ENCODE assay signal across 11 mouse cellular contexts in the genomic region with DNA sequence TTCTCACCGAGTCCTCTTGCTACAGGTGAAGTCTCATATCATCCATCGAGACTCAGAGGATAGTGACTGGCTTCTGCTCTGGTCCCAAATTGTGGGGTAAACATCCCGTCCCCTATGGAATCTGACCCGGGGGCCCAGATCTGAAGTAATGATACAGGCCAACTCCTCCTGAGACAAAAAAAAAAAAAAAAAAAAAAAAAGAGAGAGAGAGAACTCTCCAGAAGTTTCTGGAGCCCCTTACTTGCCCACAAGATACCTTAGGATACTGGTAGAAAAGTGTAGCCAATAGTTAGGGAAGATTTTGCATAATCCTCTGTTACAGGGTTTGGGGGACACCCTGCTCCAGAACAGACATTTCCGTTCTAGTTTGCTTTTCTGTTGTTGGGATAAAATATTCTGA. TPM values are rescaled to one million over a fixed set of nuclear protein-coding genes. Genes with fewer than 3 reads are reported as not detected.
A peak's percentile ranks its signal among the peaks of the same experiment; 100 is the strongest.
DNase-seq lines count a peak whose midpoint lies in the region; ATAC-seq and TF ChIP-seq lines count a peak whose summit lies in the region.
"Had no signal": no experiment of that assay in that cellular context is flagged by ENCODE, and none has a peak within 500 bp of the region (broad histone marks: within the 10 kb centered on the region; RNA-seq: fewer than 3 reads in every experiment).

No protein-coding gene starts in this region.

- no peak overlapping the region for H3K27ac ChIP-seq in hindbrain, embryonic 10.5 days
- no peak overlapping the region for H3K27ac ChIP-seq in hindbrain, embryonic 11.5 days (ENCODE audit: low read depth, low read length)
- H3K27ac ChIP-seq in embryonic facial prominence, embryonic 10.5 days (replicated peaks) = no peak overlapping the region
- H3K27ac ChIP-seq in hindbrain, postnatal 0 days = no peak overlapping the region
- no peak overlapping the region for H3K27ac ChIP-seq in midbrain, embryonic 13.5 days

- H3K9me3 ChIP-seq in hindbrain, embryonic 10.5 days = no peaks in the 10 kb centered on the region
- no peaks in the 10 kb centered on the region for H3K9me3 ChIP-seq in hindbrain, embryonic 11.5 days (ENCODE audit: control insufficient read depth, low read length)
- no peaks in the 10 kb centered on the region for H3K9me3 ChIP-seq in embryonic facial prominence, embryonic 10.5 days
- H3K9me3 ChIP-seq in hindbrain, postnatal 0 days (ENCODE audit: low read length) = no peaks in the 10 kb centered on the region
- H3K9me3 ChIP-seq in midbrain, embryonic 13.5 days = no peaks in the 10 kb centered on the region

- peaks cover 34% of the 10 kb centered on the region for H3K4me1 ChIP-seq in hindbrain, embryonic 10.5 days (replicated peaks)
- H3K4me1 ChIP-seq in hindbrain, embryonic 11.5 days (replicated peaks; ENCODE audit: control insufficient read depth, insufficient read depth, low read length) = no peaks in the 10 kb centered on the region
- H3K4me1 ChIP-seq in embryonic facial prominence, embryonic 10.5 days = peaks cover 34% of the 10 kb centered on the region
- H3K4me1 ChIP-seq in hindbrain, postnatal 0 days (ENCODE audit: insufficient read depth, low read length) = no peaks in the 10 kb centered on the region
- peaks cover 23% of the 10 kb centered on the region for H3K4me1 ChIP-seq in midbrain, embryonic 13.5 days (replicated peaks)

- no peaks in the 10 kb centered on the region for H3K36me3 ChIP-seq in hindbrain, embryonic 10.5 days
- H3K36me3 ChIP-seq in hindbrain, embryonic 11.5 days (ENCODE audit: control insufficient read depth, insufficient read depth, low read length) = no peaks in the 10 kb centered on the region
- no peaks in the 10 kb centered on the region for H3K36me3 ChIP-seq in embryonic facial prominence, embryonic 10.5 days (replicated peaks)
- H3K36me3 ChIP-seq in hindbrain, postnatal 0 days (ENCODE audit: insufficient read depth, low read length) = no peaks in the 10 kb centered on the region
- H3K36me3 ChIP-seq in midbrain, embryonic 13.5 days = no peaks in the 10 kb centered on the region

- 18% methylated on average over 5 of the region's 5 CpGs for WGBS in hindbrain, embryonic 10.5 days
- 24% methylated on average over 5 of the region's 5 CpGs for WGBS in hindbrain, embryonic 11.5 days
- 17% methylated on average over 5 of the region's 5 CpGs for WGBS in embryonic facial prominence, embryonic 10.5 days
- 22% methylated on average over 5 of the region's 5 CpGs for WGBS in hindbrain, postnatal 0 days
- WGBS in midbrain, embryonic 13.5 days = 26% methylated on average over 5 of the region's 5 CpGs

- intact Hi-C loops in gastrocnemius, postnatal 36 days (cut with DNase I) = loop anchor here (5.0 kb wide), 1 partner anchor 195 kb away; no protein-coding TSS in a partner anchor

- TF ChIP-seq CTCF in hindbrain, postnatal 0 days (IDR thresholded peaks at IDR 0.05; ENCODE audit: low read depth) = no peak

- ATAC-seq in hindbrain, embryonic 11.5 days (ENCODE audit: low FRiP score) = no peak
- no peak for ATAC-seq in hindbrain, postnatal 0 days
- ATAC-seq in midbrain, embryonic 13.5 days = no peak

- DNase-seq in hindbrain, embryonic 10.5 days (ENCODE audit: low spot score) = no peak
- DNase-seq in hindbrain, embryonic 11.5 days (ENCODE audit: low spot score) = no peak
- DNase-seq in embryonic facial prominence, embryonic 10.5 days (ENCODE audit: low spot score) = no peak
- no peak for DNase-seq in hindbrain, postnatal 0 days (ENCODE audit: low spot score)
- no peak for DNase-seq in adrenal gland, postnatal 14 days
- no peak for DNase-seq in gastrocnemius, postnatal 36 days
- DNase-seq in MN1 (ENCODE audit: low spot score) = no peak

- H3K27me3 ChIP-seq in hindbrain, embryonic 10.5 days (ENCODE audit: insufficient read depth, poor library complexity, severe bottlenecking) = peaks cover 52% of the 10 kb centered on the region
- H3K27me3 ChIP-seq in hindbrain, embryonic 11.5 days (ENCODE audit: control insufficient read depth, insufficient read depth, low read length) = peaks cover 7% of the 10 kb centered on the region; the same call in 1 of the 2 replicates
- peaks cover 46% of the 10 kb centered on the region for H3K27me3 ChIP-seq in embryonic facial prominence, embryonic 10.5 days (replicated peaks; ENCODE audit: low read depth, poor library complexity, severe bottlenecking)
- no peaks in the 10 kb centered on the region for H3K27me3 ChIP-seq in hindbrain, postnatal 0 days (ENCODE audit: insufficient read depth, low read length)
- H3K27me3 ChIP-seq in midbrain, embryonic 13.5 days = peaks cover 43% of the 10 kb centered on the region

- no peak overlapping the region for H3K9ac ChIP-seq in hindbrain, embryonic 11.5 days (ENCODE audit: low read depth, low read length)
- H3K9ac ChIP-seq in hindbrain, postnatal 0 days (replicated peaks; ENCODE audit: low read length) = no peak overlapping the region
- no peak overlapping the region for H3K9ac ChIP-seq in midbrain, embryonic 13.5 days (replicated peaks)

- H3K4me2 ChIP-seq in hindbrain, embryonic 11.5 days (replicated peaks; ENCODE audit: low read depth, low read length) = no peak overlapping the region
- peak overlapping the region; percentile 65 for H3K4me2 ChIP-seq in hindbrain, postnatal 0 days (ENCODE audit: low read depth, low read length)
- peak overlapping the region; percentile 68 for H3K4me2 ChIP-seq in midbrain, embryonic 13.5 days (replicated peaks)

- H3K4me3 ChIP-seq in hindbrain, embryonic 10.5 days = peak overlapping the region; percentile 56
- no peak overlapping the region for H3K4me3 ChIP-seq in hindbrain, embryonic 11.5 days (ENCODE audit: low read depth, low read length)
- peak overlapping the region; percentile 58 for H3K4me3 ChIP-seq in embryonic facial prominence, embryonic 10.5 days
- H3K4me3 ChIP-seq in hindbrain, postnatal 0 days (ENCODE audit: low read length) = peak overlapping the region; percentile 36; the same call in 1 of the 2 replicates
- H3K4me3 ChIP-seq in midbrain, embryonic 13.5 days (replicated peaks) = no peak overlapping the region

RNA-seq across cellular contexts. Expression of a gene that starts 8.1 kb away (rescaled TPM):
- not detected in 2 replicates for polyA plus RNA-seq in hindbrain, embryonic 10.5 days (2016; fragmentation: Nextera tagmentation; extraction: Ambion mirVana)
- polyA plus RNA-seq in hindbrain, embryonic 11.5 days (2014; fragmentation: Nextera tagmentation; extraction: Ambion mirVana) = not detected in 2 replicates
- not detected in 2 replicates for polyA plus RNA-seq in embryonic facial prominence, embryonic 10.5 days (2016; fragmentation: Nextera tagmentation; extraction: Ambion mirVana)
- not detected in 2 replicates for total RNA-seq in hindbrain, postnatal 0 days (2014; rRNA removed)
- not detected in 2 replicates for polyA plus RNA-seq in hindbrain, postnatal 0 days (2015; fragmentation: Nextera tagmentation; extraction: Ambion mirVana)
- not detected in 2 replicates for polyA plus RNA-seq in midbrain, embryonic 13.5 days (2015; fragmentation: Nextera tagmentation; extraction: Ambion mirVana)
- not detected in 2 replicates for total RNA-seq in adrenal gland, postnatal 14 days (2021)
- not detected for total RNA-seq in gastrocnemius, postnatal 36 days (2021)
- polyA plus RNA-seq: large intestine, adult 2 months; myocyte; spleen, adult 2 months had no signal

RNA-seq across cellular contexts. Expression of a gene that starts 24.6 kb away (rescaled TPM):
- polyA plus RNA-seq in hindbrain, embryonic 10.5 days (2016; fragmentation: Nextera tagmentation; extraction: Ambion mirVana) = 6.4 and 7.4 TPM in 2 replicates
- 5.0 and 6.2 TPM in 2 replicates for polyA plus RNA-seq in hindbrain, embryonic 11.5 days (2014; fragmentation: Nextera tagmentation; extraction: Ambion mirVana)
- 7.2 and 7.3 TPM in 2 replicates for polyA plus RNA-seq in embryonic facial prominence, embryonic 10.5 days (2016; fragmentation: Nextera tagmentation; extraction: Ambion mirVana)
- 21.6 and 22.0 TPM in 2 replicates for total RNA-seq in hindbrain, postnatal 0 days (2014; rRNA removed)
- 15.9 and 16.1 TPM in 2 replicates for polyA plus RNA-seq in hindbrain, postnatal 0 days (2015; fragmentation: Nextera tagmentation; extraction: Ambion mirVana)
- 7.3 and 7.5 TPM in 2 replicates for polyA plus RNA-seq in midbrain, embryonic 13.5 days (2015; fragmentation: Nextera tagmentation; extraction: Ambion mirVana)
- total RNA-seq in adrenal gland, postnatal 14 days (2021) = 6.4 and 7.8 TPM in 2 replicates
- total RNA-seq in gastrocnemius, postnatal 36 days (2021) = 100 to 1,000 TPM; 178 to 198 TPM

RNA-seq across cellular contexts. Expression of a gene that starts 54.0 kb away (rescaled TPM):
- polyA plus RNA-seq in hindbrain, embryonic 10.5 days (2016; fragmentation: Nextera tagmentation; extraction: Ambion mirVana) = 0.50 and 0.76 TPM in 2 replicates
- polyA plus RNA-seq in hindbrain, embryonic 11.5 days (2014; fragmentation: Nextera tagmentation; extraction: Ambion mirVana) = 0.60 and 1.1 TPM in 2 replicates
- polyA plus RNA-seq in embryonic facial prominence, embryonic 10.5 days (2016; fragmentation: Nextera tagmentation; extraction: Ambion mirVana) = 0.48 and 0.62 TPM in 2 replicates
- total RNA-seq in hindbrain, postnatal 0 days (2014; rRNA removed) = 0.68 and 0.84 TPM in 2 replicates
- polyA plus RNA-seq in hindbrain, postnatal 0 days (2015; fragmentation: Nextera tagmentation; extraction: Ambion mirVana) = 0.88 and 1.3 TPM in 2 replicates
- 0.66 and 0.71 TPM in 2 replicates for polyA plus RNA-seq in midbrain, embryonic 13.5 days (2015; fragmentation: Nextera tagmentation; extraction: Ambion mirVana)
- 9.8 and 35.2 TPM in 2 replicates for total RNA-seq in adrenal gland, postnatal 14 days (2021)
- total RNA-seq in gastrocnemius, postnatal 36 days (2021) = 1 to 10 TPM; 5.2 to 5.8 TPM

Comparison
In these comparisons a context has a peak if more than half of its experiments do, and no peak if none do; other contexts are left out.
1. H3K4me3 ChIP-seq: peak in hindbrain, embryonic 10.5 days (single experiment), embryonic facial prominence, embryonic 10.5 days (single experiment) and hindbrain, postnatal 0 days (single experiment); none in hindbrain, embryonic 11.5 days (single experiment) and midbrain, embryonic 13.5 days (single experiment).